Mouse (Mus musculus): ENCODE measurements at regions not wholly inside any gene's neighbourhood (a gene's known extent, or its start where the extent isn't known, plus 50 kb on each side); places are given as distances from the start of the nearest gene placed in this dataset.
A peak's percentile ranks its signal among the peaks of the same experiment; 100 is the strongest.

- peak; percentile 80 for ATAC-seq
- no peaks in the 10 kb centered on the region for H3K36me3 ChIP-seq (ENCODE audit: insufficient read depth, low read length)
- H3K4me1 ChIP-seq (ENCODE audit: insufficient read depth, low read length) = no peaks in the 10 kb centered on the region
- DNase-seq (ENCODE audit: low spot score) = peak; percentile 86
- no peak overlapping the region for H3K4me2 ChIP-seq (ENCODE audit: low read depth, low read length)
- H3K27ac ChIP-seq = no peak overlapping the region
- no peaks in the 10 kb centered on the region for H3K27me3 ChIP-seq (ENCODE audit: insufficient read depth, low read length)
- no peak overlapping the region for H3K4me3 ChIP-seq (ENCODE audit: low read length)
- no peaks in the 10 kb centered on the region for H3K9me3 ChIP-seq (ENCODE audit: low read length)
- H3K9ac ChIP-seq (replicated peaks; ENCODE audit: low read length) = no peak overlapping the region
- TF ChIP-seq CTCF (IDR thresholded peaks at IDR 0.05; ENCODE audit: low read depth) = peak; percentile 71
- 29% methylated on average over 9 of the region's 9 CpGs for WGBS
Observed at GRCm38 (mm10) chr15:52505278-52505831, 1379.4 kb upstream of the Gm7489 start.

GRCm38 (mm10) chr15:52506930-52507329 lies 1377.8 kb upstream of the Gm7489 start:
- no peaks in the 10 kb centered on the region for H3K4me1 ChIP-seq (ENCODE audit: insufficient read depth, low read length)

GRCm38 (mm10) chr15:52508609-52509008 lies 1376.1 kb upstream of the Gm7489 start:
- no peak for DNase-seq (ENCODE audit: low spot score)
- ATAC-seq = no peak
- H3K36me3 ChIP-seq (ENCODE audit: insufficient read depth, low read length) = no peaks in the 10 kb centered on the region
- H3K9ac ChIP-seq (replicated peaks; ENCODE audit: low read length) = no peak overlapping the region
- no peak overlapping the region for H3K4me3 ChIP-seq (ENCODE audit: low read length)
- 44% methylated on average over 2 of the region's 2 CpGs for WGBS
- no peak overlapping the region for H3K27ac ChIP-seq
- TF ChIP-seq CTCF (IDR thresholded peaks at IDR 0.05; ENCODE audit: low read depth) = no peak
- H3K9me3 ChIP-seq (ENCODE audit: low read length) = no peaks in the 10 kb centered on the region
- no peak overlapping the region for H3K4me2 ChIP-seq (ENCODE audit: low read depth, low read length)
- H3K27me3 ChIP-seq (ENCODE audit: insufficient read depth, low read length) = no peaks in the 10 kb centered on the region
- H3K4me1 ChIP-seq (ENCODE audit: insufficient read depth, low read length) = no peaks in the 10 kb centered on the region

More at GRCm38 (mm10) chr15:52506930-52507329, 1377.8 kb upstream of the Gm7489 start:
- Histone ChIP-seq H3K9me3 (ENCODE audit: low read length) (no peaks in the 10 kb centered on the region), H3K4me2 (ENCODE audit: low read depth, low read length) (no peak overlapping the region), H3K36me3 (ENCODE audit: insufficient read depth, low read length) (no peaks in the 10 kb centered on the region), H3K27ac (no peak overlapping the region), H3K27me3 (ENCODE audit: insufficient read depth, low read length) (no peaks in the 10 kb centered on the region), H3K9ac (replicated peaks; ENCODE audit: low read length) (no peak overlapping the region), H3K4me3 (ENCODE audit: low read length) (no peak overlapping the region)
- 5% methylated on average over 7 of the region's 7 CpGs for WGBS
- peak; percentile 84 for DNase-seq (ENCODE audit: low spot score)
- peak; percentile 71 for TF ChIP-seq CTCF (IDR thresholded peaks at IDR 0.05; ENCODE audit: low read depth)
- no peak for ATAC-seq

GRCm38 (mm10) chr15:52510137-52510536 lies 1374.6 kb upstream of the Gm7489 start:
- Histone ChIP-seq H3K4me2 (ENCODE audit: low read depth, low read length) (no peak overlapping the region), H3K4me3 (ENCODE audit: low read length) (no peak overlapping the region), H3K36me3 (ENCODE audit: insufficient read depth, low read length) (no peaks in the 10 kb centered on the region), H3K4me1 (ENCODE audit: insufficient read depth, low read length) (no peaks in the 10 kb centered on the region), H3K9ac (replicated peaks; ENCODE audit: low read length) (no peak overlapping the region), H3K9me3 (ENCODE audit: low read length) (no peaks in the 10 kb centered on the region), H3K27ac (no peak overlapping the region), H3K27me3 (ENCODE audit: insufficient read depth, low read length) (no peaks in the 10 kb centered on the region)
- 74% methylated on average over 4 of the region's 4 CpGs for WGBS
- TF ChIP-seq CTCF (IDR thresholded peaks at IDR 0.05; ENCODE audit: low read depth) = no peak
- ATAC-seq (no peak), DNase-seq (ENCODE audit: low spot score) (no peak)

GRCm38 (mm10) chr15:52536594-52536993 lies 1348.1 kb upstream of the Gm7489 start:
- WGBS = 78% methylated on average over 2 of the region's 2 CpGs
- no peak for DNase-seq (ENCODE audit: low spot score)
- Histone ChIP-seq H3K4me2 (ENCODE audit: low read depth, low read length) (no peak overlapping the region), H3K27ac (no peak overlapping the region), H3K36me3 (ENCODE audit: insufficient read depth, low read length) (no peaks in the 10 kb centered on the region), H3K9ac (replicated peaks; ENCODE audit: low read length) (no peak overlapping the region), H3K4me1 (ENCODE audit: insufficient read depth, low read length) (no peaks in the 10 kb centered on the region), H3K9me3 (ENCODE audit: low read length) (no peaks in the 10 kb centered on the region), H3K4me3 (ENCODE audit: low read length) (no peak overlapping the region), H3K27me3 (ENCODE audit: insufficient read depth, low read length) (no peaks in the 10 kb centered on the region)
- TF ChIP-seq CTCF (IDR thresholded peaks at IDR 0.05; ENCODE audit: low read depth) = no peak
- ATAC-seq = no peak

- H3K4me1 ChIP-seq (ENCODE audit: insufficient read depth, low read length) = no peaks in the 10 kb centered on the region
- ATAC-seq = no peak
- TF ChIP-seq CTCF (IDR thresholded peaks at IDR 0.05; ENCODE audit: low read depth) = no peak
- DNase-seq (ENCODE audit: low spot score) = no peak
- H3K36me3 ChIP-seq (ENCODE audit: insufficient read depth, low read length) = no peaks in the 10 kb centered on the region
- no peaks in the 10 kb centered on the region for H3K27me3 ChIP-seq (ENCODE audit: insufficient read depth, low read length)
- H3K4me3 ChIP-seq (ENCODE audit: low read length) = no peak overlapping the region
- H3K27ac ChIP-seq = no peak overlapping the region
- H3K9ac ChIP-seq (replicated peaks; ENCODE audit: low read length) = no peak overlapping the region
- no peak overlapping the region for H3K4me2 ChIP-seq (ENCODE audit: low read depth, low read length)
- no peaks in the 10 kb centered on the region for H3K9me3 ChIP-seq (ENCODE audit: low read length)
Observed at GRCm38 (mm10) chr15:52558682-52559081, 1326.0 kb upstream of the Gm7489 start.

GRCm38 (mm10) chr15:52564078-52564477 lies 1320.6 kb upstream of the Gm7489 start:
- no peak overlapping the region for H3K4me2 ChIP-seq (ENCODE audit: low read depth, low read length)
- TF ChIP-seq CTCF (IDR thresholded peaks at IDR 0.05; ENCODE audit: low read depth) = no peak

More at GRCm38 (mm10) chr15:52564078-52564477, 1320.6 kb upstream of the Gm7489 start:
- Histone ChIP-seq H3K27me3 (ENCODE audit: insufficient read depth, low read length) (no peaks in the 10 kb centered on the region), H3K27ac (no peak overlapping the region), H3K9me3 (ENCODE audit: low read length) (no peaks in the 10 kb centered on the region), H3K9ac (replicated peaks; ENCODE audit: low read length) (no peak overlapping the region), H3K36me3 (ENCODE audit: insufficient read depth, low read length) (no peaks in the 10 kb centered on the region), H3K4me1 (ENCODE audit: insufficient read depth, low read length) (no peaks in the 10 kb centered on the region), H3K4me3 (ENCODE audit: low read length) (no peak overlapping the region)
- no peak for DNase-seq (ENCODE audit: low spot score)
- ATAC-seq = no peak
- WGBS = 98% methylated on average over 1 of the region's 1 CpGs

All from hindbrain, postnatal 0 days (tissue).